Mouse (Mus musculus) liver, adult 2 months (tissue): ENCODE data around the gene Soat1. TPM values are rescaled to one million over a fixed set of nuclear protein-coding genes. Genes with fewer than 3 reads are reported as not detected.

Experiments
- DNase-seq: peaks from one replicate; pipeline ENCODE4 v3.0.0-alpha.2; 2011; ENCODE audit warnings: low read depth, low spot score; ENCODE audit errors: extremely low read depth
- H3K27ac ChIP-seq: fragments of 200-500 bp; replicated peaks from 2 replicates; pipeline ENCODE4 v1.5.1; 2012; ENCODE audit warnings: low read depth, mild to moderate bottlenecking, control low read depth, inconsistent platforms, low read length; ENCODE audit not compliant: insufficient read depth
- H3K27me3 ChIP-seq: fragments of 200-500 bp; 2 replicates; pipeline ENCODE4 v1.6.1; 2012; ENCODE audit warnings: mild to moderate bottlenecking, moderate library complexity, low read length, inconsistent platforms; ENCODE audit not compliant: control insufficient read depth, insufficient read depth
- H3K36me3 ChIP-seq: fragments of 200-500 bp; 2 replicates; pipeline ENCODE4 v1.6.1; 2012; ENCODE audit warnings: low read length, inconsistent platforms; ENCODE audit not compliant: control insufficient read depth, insufficient read depth
- H3K4me1 ChIP-seq: fragments of 200-500 bp; 2 replicates; pipeline ENCODE4 v1.6.1; 2011; ENCODE audit warnings: low read length; ENCODE audit not compliant: control insufficient read depth, insufficient read depth
- H3K4me3 ChIP-seq: fragments of 200-500 bp; 2 replicates; pipeline ENCODE4 v1.5.1; 2011; ENCODE audit warnings: low read depth, mild to moderate bottlenecking, control low read depth, low read length, moderate library complexity; ENCODE audit not compliant: insufficient read depth
- H3K79me2 ChIP-seq: fragments of 200-500 bp; 2 replicates; pipeline ENCODE4 v1.6.1; 2012; ENCODE audit warnings: inconsistent platforms, mild to moderate bottlenecking, low read length, moderate library complexity; ENCODE audit not compliant: control insufficient read depth, insufficient read depth
- H3K9ac ChIP-seq: fragments of 200-500 bp; 2 replicates; pipeline ENCODE4 v1.6.1; 2012; ENCODE audit warnings: low read depth, mild to moderate bottlenecking, control low read depth, inconsistent platforms, low read length
- CTCF ChIP-seq: fragments of 200-500 bp; IDR thresholded peaks from 2 replicates; pipeline ENCODE4 v1.5.1; 2011; ENCODE audit warnings: low read depth, low read length, control low read depth
- POLR2A ChIP-seq: fragments of 200-500 bp; IDR thresholded peaks from 2 replicates; pipeline ENCODE4 v1.6.1; 2011; ENCODE audit warnings: low read length, control low read depth; ENCODE audit not compliant: insufficient read depth; ENCODE audit errors: extremely low read depth
- WGBS: fragments of 180-500 bp; shearing (Covaris S2); methylation state at CpG from one replicate; pipeline ENCODE4 v1.1.7; 2018; 5-methylcytosine and 5-hydroxymethylcytosine counted together
- polyA plus RNA-seq: library from polyadenylated mRNA; depleted of rRNA; stranded (reverse); fragments of >200 nt; gene quantifications from 2 replicates; pipeline ENCODE4 v1.2.3, GENCODE M21; 2012
- total RNA-seq: library from RNA; depleted of rRNA; stranded (reverse); fragments of >200 nt; gene quantifications from 2 replicates; pipeline ENCODE4 v1.2.3, GENCODE M21; 2014

The Soat1 gene
- total and polyA plus RNA-seq, 2 experiments: 2.4 to 5.9 TPM

DNA sequence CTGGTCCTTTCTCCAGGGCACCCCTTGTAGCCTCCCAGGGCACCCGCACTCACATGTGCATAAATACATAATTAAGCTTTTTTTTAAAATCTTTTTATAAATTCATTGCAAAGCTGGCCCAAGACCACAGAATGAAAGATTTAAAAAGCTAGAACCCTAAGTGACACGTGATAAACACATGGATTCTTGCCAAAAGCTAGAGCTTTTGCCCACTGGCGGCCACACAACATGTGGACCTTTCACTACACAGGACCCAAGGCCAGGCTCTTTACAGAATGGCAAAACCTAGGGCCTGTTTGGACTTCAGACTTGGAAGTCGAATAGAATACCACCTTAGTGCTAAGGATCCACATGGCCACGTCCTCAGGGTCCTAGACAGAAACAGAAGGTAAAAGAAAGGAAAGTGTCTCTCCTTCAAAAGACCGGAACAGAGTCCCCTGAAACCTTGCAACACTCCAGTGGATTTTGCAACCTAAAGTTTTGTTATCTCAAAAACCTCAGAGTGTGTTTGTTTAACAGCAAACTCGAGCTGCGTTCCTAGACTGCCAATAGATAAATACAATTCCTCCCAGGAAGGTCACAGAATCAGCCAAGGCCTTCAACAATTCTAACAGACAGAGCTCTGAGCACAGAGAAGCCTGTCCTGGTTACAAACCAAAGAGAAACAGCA lies 15.6 kb downstream of the Soat1 start:
- no peaks in the 10 kb centered on the region for H3K36me3 ChIP-seq
- peaks cover 9% of the 10 kb centered on the region for H3K4me1 ChIP-seq
- DNase-seq: peak; percentile 90
- H3K9ac ChIP-seq: no peak overlapping the region
- no peaks in the 10 kb centered on the region for H3K79me2 ChIP-seq
- peaks cover 18% of the 10 kb centered on the region for H3K27me3 ChIP-seq
- no peak overlapping the region for H3K4me3 ChIP-seq
- 15% methylated on average over 8 of the region's 8 CpGs for WGBS
- H3K27ac ChIP-seq: peak overlapping the region; percentile 12; the same call in 1 of the 2 replicates
- TF ChIP-seq CTCF (no peak), POLR2A (no peak)

DNA sequence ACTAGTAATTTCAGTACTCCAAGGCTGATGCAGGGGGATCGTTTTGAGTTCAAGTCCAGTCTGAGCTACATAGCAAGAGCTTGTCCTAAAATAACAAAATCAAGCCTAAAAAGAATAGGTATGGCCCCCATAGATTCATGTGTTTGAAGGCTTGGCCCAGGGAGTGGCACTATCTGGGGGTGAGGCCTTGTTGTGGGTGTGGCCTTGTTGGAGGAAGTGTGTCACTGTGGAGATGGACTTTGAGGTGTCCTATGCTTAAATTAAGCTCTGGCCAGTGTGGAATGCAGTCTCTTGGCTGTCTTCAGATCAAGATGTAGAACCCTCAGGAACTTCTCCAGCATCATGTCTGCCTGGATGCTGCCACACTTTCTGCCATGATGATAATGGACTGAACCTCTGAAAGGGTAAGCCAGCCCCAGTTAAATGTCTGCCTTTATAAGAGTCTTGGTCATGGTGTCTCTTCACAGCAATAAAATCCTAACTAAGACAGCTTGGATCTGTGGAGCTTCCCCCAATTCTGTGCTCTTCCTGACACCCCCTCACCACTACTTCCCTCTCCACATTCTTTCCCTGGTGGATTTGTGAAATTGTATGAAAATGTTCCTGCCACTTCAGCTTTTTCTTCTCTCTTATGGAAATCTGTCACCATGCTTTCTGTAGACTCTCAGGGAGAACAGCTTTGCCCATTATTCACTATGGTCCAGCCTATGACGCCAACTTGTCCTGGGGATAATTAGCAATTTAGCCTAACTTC lies 18.9 kb downstream of the Soat1 start:
- H3K4me1 ChIP-seq: peaks cover 3% of the 10 kb centered on the region
- no peak overlapping the region for H3K9ac ChIP-seq
- no peak overlapping the region for H3K4me3 ChIP-seq
- 96% methylated on average over 2 of the region's 2 CpGs for WGBS
- H3K79me2 ChIP-seq: no peaks in the 10 kb centered on the region
- no peak overlapping the region for H3K27ac ChIP-seq
- H3K36me3 ChIP-seq: no peaks in the 10 kb centered on the region
- no peak for DNase-seq
- H3K27me3 ChIP-seq: peaks cover 9% of the 10 kb centered on the region
- no peak for TF ChIP-seq POLR2A
- TF ChIP-seq CTCF: no peak

DNA sequence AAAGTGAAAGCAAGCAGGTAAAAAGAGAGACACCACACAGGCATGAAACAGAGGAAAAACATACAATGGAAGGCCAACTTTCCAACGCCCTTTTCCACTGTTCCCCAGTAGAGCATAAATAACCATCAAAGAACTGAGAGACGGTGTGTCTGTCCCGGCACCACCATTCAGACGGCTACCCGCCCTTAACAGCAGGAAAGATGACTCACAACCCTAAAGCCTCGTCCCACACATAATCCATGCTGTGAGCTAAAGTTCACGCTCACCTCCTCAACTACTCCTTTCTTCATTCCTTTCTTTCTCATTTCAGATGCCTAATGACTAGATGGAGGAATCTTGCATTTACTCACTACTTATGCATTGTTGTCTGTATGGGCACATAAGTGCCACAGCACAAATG lies 19.7 kb downstream of the Soat1 start:
- WGBS: 86% methylated on average over 7 of the region's 7 CpGs
- Histone ChIP-seq H3K27ac (no peak overlapping the region), H3K9ac (no peak overlapping the region), H3K79me2 (no peaks in the 10 kb centered on the region), H3K36me3 (no peaks in the 10 kb centered on the region), H3K4me1 (peaks cover 3% of the 10 kb centered on the region; the same call in 1 of the 2 replicates), H3K27me3 (peaks cover 11% of the 10 kb centered on the region), H3K4me3 (no peak overlapping the region)
- no peak for TF ChIP-seq POLR2A
- no peak for TF ChIP-seq CTCF
- no peak for DNase-seq

DNA sequence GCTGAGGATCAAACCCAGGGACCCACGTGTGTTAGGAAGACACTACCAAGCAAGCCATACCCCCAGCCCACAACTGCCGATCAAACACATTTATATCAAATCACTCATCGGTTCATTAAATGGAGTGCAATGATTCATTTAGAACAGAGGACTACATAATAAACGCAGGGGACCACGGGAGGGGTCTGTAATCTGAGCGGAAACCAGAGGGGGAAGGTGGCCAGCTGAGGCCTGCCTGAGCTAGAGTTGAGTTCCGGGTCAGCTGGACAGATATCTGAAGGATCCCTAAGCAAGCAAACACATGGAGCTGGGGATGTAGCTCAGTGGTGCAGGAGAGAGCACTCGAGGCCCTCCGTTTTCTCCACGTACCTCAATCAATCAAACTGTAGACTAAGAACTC lies 20.3 kb downstream of the Soat1 start:
- H3K79me2 ChIP-seq: no peaks in the 10 kb centered on the region
- DNase-seq: no peak
- no peak overlapping the region for H3K27ac ChIP-seq
- H3K4me3 ChIP-seq: no peak overlapping the region
- peaks cover 3% of the 10 kb centered on the region; the same call in 1 of the 2 replicates for H3K4me1 ChIP-seq
- WGBS: 79% methylated on average over 10 of the region's 10 CpGs
- H3K36me3 ChIP-seq: no peaks in the 10 kb centered on the region
- H3K27me3 ChIP-seq: peaks cover 11% of the 10 kb centered on the region
- TF ChIP-seq POLR2A: no peak
- TF ChIP-seq CTCF: no peak
- no peak overlapping the region for H3K9ac ChIP-seq

DNA sequence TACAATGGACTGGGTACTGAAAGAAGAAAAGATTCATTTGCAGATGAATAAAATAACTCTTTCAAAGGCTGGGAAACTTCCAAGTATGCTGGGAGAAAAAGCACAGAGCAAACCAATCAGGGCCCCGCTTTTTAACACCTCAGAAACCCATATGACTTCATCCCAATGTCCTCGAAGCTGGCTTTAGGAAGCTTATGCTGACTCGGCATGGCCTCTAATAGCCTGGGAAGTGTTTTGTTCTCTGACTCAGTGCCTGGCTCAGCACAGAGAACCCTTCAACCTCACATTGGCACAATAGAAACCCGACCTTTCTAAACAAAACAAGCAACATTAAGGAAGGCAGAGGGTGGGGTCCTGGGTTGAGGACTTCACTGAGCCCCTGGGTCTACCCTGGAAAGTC lies 23.7 kb downstream of the Soat1 start:
- TF ChIP-seq CTCF (no peak), POLR2A (no peak)
- WGBS: 65% methylated on average over 4 of the region's 4 CpGs
- DNase-seq: peak; percentile 32
- Histone ChIP-seq H3K27me3 (peaks cover 5% of the 10 kb centered on the region; the same call in 1 of the 2 replicates), H3K79me2 (no peaks in the 10 kb centered on the region), H3K9ac (no peak overlapping the region), H3K4me3 (no peak overlapping the region), H3K4me1 (no peaks in the 10 kb centered on the region), H3K36me3 (no peaks in the 10 kb centered on the region), H3K27ac (no peak overlapping the region)
